Mouse (Mus musculus) lung, postnatal 14 days (tissue): ENCODE results near the gene Coq2.

Experiments
- DNase-seq: peaks from one replicate; pipeline ENCODE4 v3.0.0; 2021

Coq2 gene

GRCm38 (mm10) chr5:100656352-100656751, 18.6 kb downstream of the Coq2 start:
- DNase-seq: no peak

GRCm38 (mm10) chr5:100652327-100652726, 22.6 kb downstream of the Coq2 start:
- no peak for DNase-seq

- no peak for DNase-seq
These were observed 23.5 kb downstream of the Coq2 start for GRCm38 (mm10) chr5:100651486-100651885.

- DNase-seq: no peak
These were observed 24.0 kb downstream of the Coq2 start for GRCm38 (mm10) chr5:100650969-100651368.

GRCm38 (mm10) chr5:100648546-100648945, 26.4 kb downstream of the Coq2 start:
- no peak for DNase-seq

GRCm38 (mm10) chr5:100648046-100648445, 26.9 kb downstream of the Coq2 start:
- DNase-seq: no peak

GRCm38 (mm10) chr5:100646558-100646957, 28.4 kb downstream of the Coq2 start:
- DNase-seq: no peak

- peak; percentile 40 for DNase-seq
These were observed 30.9 kb downstream of the Coq2 start for GRCm38 (mm10) chr5:100643991-100644535.

- peak; percentile 44 for DNase-seq
These were observed 31.5 kb downstream of the Coq2 start for GRCm38 (mm10) chr5:100643253-100643990.

- no peak for DNase-seq
These were observed 32.6 kb downstream of the Coq2 start for GRCm38 (mm10) chr5:100642316-100642715.

GRCm38 (mm10) chr5:100638483-100638882, 36.5 kb downstream of the Coq2 start:
- no peak for DNase-seq

GRCm38 (mm10) chr5:100636794-100637544, 38.0 kb downstream of the Coq2 start:
- peak; percentile 41 for DNase-seq

- no peak for DNase-seq
These were observed 39.0 kb downstream of the Coq2 start for GRCm38 (mm10) chr5:100635908-100636307.

- no peak for DNase-seq
These were observed 40.0 kb downstream of the Coq2 start for GRCm38 (mm10) chr5:100634885-100635478.

GRCm38 (mm10) chr5:100632540-100633129, 42.3 kb downstream of the Coq2 start:
- DNase-seq: no peak

GRCm38 (mm10) chr5:100628807-100629206, 46.1 kb downstream of the Coq2 start:
- no peak for DNase-seq

- no peak for DNase-seq
These were observed 48.4 kb downstream of the Coq2 start for GRCm38 (mm10) chr5:100626526-100626925.

- DNase-seq: no peak
These were observed 50.1 kb downstream of the Coq2 start for GRCm38 (mm10) chr5:100624743-100625360.

GRCm38 (mm10) chr5:100622509-100623163, 52.3 kb downstream of the Coq2 start:
- no peak for DNase-seq

- no peak for DNase-seq
These were observed 52.9 kb downstream of the Coq2 start for GRCm38 (mm10) chr5:100621876-100622508.

- no peak for DNase-seq
These were observed 54.0 kb downstream of the Coq2 start for GRCm38 (mm10) chr5:100620952-100621351.
